Mouse (Mus musculus): Measurements from ENCODE around the gene Grb2. TPM values are rescaled to one million over a fixed set of nuclear protein-coding genes. Genes with fewer than 3 reads are reported as not detected.
"Not testable (repeated sequence)": the region's sequence is repeated elsewhere in the genome, so short reads cannot be mapped to it uniquely, and the experiment has no call there.

Gene Grb2
- total RNA-seq, 4 experiments from 2014 or later, result 60.8 to 77.6 (median 67.7) TPM

DNA sequence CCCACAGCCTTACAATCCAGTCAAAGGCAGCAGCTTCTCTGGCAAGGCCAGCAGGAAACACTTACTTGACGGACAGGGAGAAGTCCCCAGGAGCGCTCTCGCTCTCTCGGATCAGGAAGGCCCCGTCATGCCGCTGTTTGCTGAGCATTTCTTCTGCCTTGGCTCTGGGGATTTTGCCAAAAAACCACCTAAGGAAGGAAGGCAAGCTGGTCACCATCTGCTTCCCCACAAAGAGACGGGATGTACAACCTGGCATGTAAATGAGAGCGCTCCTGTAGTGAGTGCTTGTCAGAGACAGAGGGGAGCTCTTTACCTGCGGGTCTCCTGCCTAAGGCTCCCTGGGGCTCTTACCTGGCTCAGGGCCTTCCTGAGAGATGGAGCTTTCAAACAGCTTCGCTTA is 58.7 kb downstream of the Grb2 start:
- no peak for DNase-seq (ENCODE audit: low spot score in 2 of 2)

DNA sequence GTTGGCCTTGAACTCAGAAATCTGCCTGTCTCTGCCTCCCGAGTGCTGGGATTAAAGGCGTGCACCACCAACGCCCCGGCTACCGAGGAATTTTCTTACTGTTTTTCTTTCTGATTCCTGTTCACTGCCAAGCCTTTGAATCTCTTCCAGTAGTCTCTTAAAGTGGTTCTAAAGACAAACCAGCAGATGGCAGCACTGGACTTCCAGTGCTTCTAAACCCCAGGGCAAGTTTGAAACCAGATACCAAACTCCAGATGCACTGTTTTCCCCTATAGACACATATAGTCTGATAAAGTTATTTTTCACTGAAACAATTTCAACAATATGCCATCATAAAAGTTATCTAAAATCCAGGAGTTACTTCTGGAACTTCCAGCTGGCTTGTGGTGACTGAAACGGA is 60.9 kb downstream of the Grb2 start:
- DNase-seq (ENCODE audit: low spot score in 2 of 2), result no peak

DNA sequence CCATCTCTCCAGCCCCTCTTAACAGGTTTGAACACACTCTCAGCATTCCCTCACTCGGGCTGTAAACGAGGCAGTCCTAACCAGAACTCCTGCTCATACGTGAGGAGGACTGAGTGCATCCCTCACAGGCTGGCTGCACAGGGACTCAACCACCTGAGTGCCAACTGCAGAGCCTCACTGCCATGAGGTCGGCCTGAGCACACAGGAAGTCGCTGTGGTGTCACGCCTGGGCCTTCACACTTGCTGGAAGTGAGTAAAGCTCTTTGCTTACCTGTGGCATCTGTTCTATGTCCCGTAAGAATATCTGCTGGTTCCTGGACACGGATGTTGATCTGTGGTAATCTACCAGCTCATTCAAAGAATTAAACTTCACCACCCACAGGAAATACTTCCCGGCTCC is 62.0 kb downstream of the Grb2 start:
- no peak for DNase-seq (ENCODE audit: low spot score in 2 of 2)

DNA sequence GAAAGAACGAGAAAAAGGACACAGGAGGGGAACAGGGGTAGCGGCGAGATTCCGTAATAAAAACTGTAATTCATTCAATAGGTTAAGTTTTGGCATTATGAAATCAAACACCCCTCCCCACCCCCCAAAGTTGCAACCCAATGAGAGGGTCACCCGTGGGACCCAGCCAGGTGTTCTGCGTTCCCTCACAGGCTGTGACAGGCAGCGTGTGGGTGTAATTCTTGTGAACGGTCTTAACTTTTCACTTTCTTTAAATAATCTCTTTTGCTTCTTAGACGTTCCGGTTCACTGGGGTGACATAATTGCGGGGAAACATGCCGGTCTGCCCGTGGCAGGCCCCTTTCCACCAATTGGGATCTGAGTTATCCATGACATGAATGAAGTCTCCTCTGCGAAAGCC is 62.9 kb downstream of the Grb2 start:
- DNase-seq (ENCODE audit: low spot score in 2 of 2), result not testable (repeated sequence)

DNA sequence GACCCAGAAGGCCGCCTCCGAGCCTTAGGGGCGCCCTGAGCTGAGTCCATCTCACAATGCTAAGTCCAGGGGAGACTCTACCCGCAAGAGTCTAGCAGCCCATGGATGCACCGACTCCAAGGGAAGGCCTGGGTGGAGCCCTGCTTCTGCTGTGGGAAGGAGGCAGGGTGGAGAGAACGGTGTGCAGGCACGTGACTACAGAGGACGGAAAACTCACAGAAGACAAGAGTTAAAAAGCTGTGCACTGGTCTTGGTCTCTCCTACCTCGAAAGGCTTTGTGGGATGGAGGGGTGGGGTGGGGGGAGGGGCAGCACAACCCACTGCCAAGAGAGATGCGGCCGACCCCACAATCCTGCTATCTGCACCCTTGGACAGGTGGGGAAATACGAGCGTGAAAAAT is 64.1 kb downstream of the Grb2 start:
- no peak for DNase-seq (ENCODE audit: low spot score in 2 of 2)

DNA sequence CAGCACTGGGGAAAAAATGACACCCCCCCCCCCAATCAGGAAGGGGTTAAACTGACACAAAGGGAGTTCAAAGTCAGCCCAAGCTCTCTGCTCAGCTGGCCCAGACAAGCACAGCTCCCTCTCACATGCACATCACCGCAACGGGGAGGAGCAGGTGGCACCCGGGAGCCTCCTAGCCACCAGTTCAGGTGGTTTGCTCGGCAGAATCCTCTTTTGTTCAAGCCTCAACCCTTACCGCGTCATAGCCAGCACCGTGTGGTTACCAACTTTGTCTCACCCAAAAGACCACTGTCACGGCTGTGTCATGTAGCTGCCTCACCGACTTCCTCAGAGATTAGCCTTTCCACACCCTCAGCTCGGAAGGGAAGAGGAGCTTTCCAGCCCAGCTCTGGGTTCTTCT is 65.1 kb downstream of the Grb2 start:
- DNase-seq (ENCODE audit: low spot score in 2 of 2), result no peak

DNA sequence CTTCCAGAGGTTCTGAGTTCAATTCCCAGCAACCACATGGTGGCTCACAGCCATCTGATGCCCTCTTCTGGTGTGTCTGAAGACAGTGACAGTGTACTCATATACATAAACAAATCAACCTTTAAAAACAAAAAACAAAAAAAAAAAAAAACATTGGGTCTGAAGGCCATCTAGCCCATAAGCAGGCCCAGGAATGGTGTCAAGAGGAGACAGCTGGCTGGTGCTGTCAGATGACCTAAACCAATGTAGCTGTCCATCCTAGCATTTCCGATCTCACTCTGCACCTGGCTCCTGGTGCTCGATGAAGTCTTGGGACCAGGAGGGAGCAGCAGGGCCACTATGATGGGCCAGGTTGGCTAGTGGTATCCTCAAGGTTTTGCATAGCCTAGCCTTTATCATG is 65.7 kb downstream of the Grb2 start:
- DNase-seq (ENCODE audit: low spot score in 2 of 2), result no peak

DNA sequence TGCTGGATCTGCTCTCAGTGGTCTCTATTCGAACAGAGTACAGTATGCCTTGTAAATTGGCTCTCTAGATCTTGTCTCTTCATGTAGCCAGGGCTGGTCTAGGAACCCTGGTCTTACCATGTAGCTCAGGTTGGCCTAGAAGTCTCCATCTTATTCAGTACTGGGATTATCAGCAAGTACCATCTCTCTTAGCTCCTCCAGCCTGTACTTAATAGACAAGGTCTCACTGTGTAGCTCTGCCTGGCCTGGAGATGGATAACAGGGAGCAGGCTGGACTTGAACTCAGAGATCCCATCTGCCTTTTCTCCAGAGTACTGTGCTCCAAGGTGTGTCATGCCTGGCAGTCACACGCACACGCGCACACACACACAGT is 66.7 kb downstream of the Grb2 start:
- no peak for DNase-seq (ENCODE audit: low spot score in 2 of 2)

DNA sequence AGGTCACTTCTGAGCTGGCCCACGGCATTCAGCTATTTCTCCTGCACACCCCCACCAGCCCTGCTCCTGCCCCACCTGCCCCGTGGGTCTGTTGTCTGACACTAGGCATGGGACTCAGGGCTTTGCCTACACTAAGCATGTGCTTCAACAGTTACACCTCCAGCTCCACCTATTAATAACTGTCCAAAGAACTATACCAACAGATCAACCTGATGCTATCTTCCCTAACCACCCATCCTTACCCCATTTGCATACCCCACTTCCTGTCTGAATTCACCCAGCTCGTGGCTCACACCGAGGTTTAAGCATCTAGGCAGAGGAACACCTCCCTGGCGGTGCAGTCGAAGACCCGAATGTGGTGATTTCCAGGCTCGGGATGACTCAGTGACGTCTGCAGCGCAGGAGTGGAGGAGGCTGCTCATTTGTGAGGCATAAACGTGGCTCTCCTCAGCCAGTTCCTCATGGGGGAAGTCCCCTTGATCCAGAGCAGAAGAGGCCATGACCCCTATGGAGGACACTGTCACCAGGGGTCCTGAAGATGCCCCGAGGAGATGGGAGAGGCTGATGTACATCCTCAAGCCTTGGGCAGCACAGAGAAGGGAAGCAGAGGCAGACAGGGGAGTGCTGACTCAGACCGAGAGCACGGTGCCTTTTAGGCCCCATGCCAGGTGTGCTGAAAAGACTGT is 67.3 kb downstream of the Grb2 start:
- DNase-seq (ENCODE audit: low spot score in 2 of 2), result no peak

DNA sequence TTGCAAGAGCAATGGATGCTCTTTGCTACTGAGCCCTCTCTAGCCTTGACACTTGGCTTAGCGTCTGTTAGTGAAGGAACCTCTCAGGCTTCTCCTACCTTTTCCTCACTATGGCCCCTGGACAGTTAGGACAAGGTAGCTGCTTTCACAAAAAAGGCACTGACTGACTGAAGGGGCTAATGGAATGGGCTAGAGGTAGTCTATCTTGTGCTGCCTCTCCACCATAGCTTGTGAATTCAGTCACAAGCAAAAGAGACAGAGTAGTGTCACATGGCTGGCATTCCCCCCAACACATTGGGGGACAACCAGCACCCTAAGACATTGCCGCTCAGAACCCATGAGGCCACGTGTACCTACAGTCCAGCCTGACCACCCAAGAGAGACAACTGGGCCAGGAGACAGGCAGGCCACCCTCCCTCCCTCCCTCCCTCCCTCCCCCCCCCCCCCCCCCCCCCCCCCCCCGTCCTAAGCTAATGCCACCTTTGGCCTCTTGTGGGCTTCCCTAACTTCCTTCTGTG is 68.0 kb downstream of the Grb2 start:
- no peak for DNase-seq (ENCODE audit: low spot score in 2 of 2)

DNA sequence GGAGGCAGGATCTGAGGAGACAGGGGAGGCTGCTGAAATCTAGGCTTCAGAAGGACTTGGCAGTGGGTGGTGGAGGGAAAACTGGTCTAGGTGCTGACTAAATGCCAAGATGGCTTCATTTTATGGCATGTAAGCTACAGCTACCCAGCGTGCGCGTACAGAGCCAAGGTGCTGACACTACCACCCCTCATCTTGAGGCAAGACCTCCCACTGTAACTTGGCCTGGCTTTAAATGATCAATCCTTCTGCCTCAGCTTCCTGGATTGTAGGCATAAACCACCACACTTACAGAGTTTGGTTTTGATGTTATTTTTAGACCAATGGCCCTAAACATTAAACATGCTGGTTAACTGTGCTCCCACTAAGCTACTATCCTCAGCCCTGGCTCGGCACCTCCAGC is 68.9 kb downstream of the Grb2 start:
- DNase-seq (ENCODE audit: low spot score in 2 of 2), result no peak

DNA sequence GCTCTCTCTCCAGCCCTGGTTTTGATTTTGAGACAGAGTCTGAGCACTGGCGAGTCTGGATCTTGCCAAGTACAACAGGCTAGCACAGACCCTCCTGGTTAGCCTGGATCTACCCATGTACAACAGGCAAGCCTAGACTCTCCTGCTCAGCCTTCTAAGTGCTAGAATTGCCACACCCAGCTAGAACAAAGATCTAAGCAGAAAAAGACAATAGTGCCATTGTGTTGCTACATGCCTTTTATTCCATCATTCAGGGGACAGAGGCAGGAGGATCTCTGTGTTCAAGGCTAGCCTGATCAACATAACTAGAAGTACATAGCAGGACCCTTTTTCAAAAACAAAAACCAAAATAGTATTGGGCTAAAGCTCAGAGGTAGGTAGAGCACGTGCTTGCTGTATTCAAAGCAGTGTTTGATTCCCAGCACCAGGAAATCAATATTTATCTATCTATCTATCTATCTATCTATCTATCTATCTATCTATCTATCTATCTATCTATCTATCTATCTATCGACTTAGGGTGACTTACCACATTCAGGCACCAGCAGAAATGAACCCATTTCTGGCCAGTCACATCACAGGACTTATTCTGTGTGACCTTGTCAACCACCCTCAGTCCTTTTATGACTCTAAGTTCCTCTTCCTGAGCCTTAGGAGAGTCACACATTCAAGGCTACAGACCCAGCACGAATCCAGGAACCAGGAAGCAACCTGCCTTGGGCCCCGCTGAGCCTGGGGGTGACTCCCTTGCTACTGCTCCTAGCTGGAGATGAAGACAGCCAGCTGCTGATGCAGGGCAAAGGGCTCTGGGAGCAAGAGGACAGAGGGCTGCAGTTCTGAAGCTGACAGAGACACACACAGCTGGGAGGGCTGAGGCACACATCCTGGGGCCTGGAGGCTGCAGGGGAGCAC is 69.6 kb downstream of the Grb2 start:
- no peak for DNase-seq (ENCODE audit: low spot score in 2 of 2)

DNA sequence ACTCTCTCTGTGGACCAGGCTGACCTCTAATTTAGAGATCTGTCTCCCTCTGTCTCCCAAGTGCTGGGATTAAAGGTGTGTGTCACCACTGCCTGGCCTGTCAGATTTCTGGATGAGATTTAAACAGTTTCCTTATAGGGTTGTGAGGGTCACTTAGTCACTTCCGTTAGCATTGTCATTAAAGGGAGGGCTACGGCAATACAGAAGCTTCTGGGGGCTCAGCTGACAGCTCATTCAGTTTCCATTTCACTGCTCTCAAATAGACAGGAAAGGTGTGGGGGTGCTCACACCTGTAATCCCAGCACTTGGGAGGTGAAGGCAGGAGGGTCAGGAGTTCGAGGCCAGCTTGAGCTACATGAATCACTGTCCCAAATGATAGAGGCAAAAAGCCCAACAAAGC is 71.4 kb downstream of the Grb2 start:
- DNase-seq (ENCODE audit: low spot score in 2 of 2), result no peak

DNA sequence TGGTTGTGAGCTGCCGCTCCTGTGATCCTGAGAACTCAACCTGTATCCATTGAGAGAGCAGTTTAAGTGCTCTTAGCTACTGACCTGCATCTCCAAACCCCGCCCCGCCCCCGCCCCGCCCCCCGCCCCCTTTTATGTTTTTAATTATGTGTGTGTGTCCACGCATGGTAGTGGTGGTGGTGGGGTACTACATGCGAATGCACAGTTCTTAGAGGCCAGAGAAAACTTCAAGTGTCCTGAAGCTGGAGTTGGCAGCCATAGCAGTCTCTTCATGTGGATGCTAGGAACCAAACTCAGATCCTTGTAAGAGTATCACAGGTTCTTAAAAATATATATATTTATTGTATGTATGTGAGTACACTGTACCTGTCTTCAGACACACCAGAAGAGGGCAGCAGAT is 72.9 kb downstream of the Grb2 start:
- DNase-seq (ENCODE audit: low spot score in 2 of 2), result no peak

DNA sequence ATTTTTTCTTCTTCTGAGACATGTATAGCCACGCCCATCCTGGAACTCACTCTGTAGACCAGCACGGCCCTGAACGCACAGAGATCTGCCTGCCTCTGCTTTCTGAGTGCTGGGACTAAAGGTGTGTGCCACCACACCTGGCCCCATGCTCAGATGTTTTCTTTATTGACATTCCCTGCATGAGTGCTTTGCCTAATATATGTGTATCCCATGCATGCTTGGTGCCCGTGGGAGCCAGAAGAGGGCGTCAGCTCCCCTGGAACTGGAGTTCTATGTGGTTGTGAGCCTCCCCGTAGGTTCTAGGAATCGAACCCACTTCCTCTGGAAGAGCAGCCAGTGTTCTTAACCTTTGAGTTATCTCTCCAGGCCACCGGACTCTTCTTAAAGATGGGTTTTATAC is 73.4 kb downstream of the Grb2 start:
- DNase-seq (ENCODE audit: low spot score in 2 of 2), result no peak

DNA sequence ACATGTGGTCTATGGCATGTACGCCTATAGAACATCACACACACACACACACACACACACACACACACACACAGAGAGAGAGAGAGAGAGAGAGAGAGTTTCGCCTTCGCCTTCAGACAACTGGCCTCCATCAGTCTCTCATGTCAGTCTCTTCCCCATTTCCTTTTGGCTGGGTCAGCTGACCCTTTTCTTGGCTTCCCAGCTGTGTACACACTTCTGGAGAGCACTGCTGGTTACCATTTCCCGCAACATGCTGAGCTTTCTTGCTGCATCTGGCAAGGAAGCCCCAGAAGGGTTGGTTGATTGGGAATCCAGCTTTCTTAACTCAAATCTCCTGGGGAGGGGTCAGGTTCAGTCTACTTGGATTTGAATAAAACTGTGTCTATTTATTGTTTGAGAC is 74.3 kb downstream of the Grb2 start:
- no peak for DNase-seq (ENCODE audit: low spot score in 2 of 2)

DNA sequence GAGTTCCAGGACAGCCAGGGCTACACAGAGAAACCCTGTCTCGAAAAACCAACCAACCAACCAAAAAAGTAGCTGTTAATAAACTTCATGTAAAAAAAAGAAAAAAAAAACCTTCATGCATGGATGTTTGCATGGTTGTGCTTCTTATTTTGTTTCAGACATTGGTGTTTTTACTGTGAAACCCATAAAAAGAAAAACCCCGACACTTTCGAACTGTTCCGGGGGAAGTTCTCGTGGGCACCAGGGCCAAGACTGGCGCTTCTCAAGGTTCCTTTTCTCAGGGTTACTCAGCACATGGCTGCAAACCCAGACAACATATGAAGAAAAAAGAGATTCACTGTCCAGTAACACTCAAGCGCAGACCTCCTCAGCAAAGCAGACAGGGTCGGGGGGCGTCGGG is 75.5 kb downstream of the Grb2 start:
- no peak for DNase-seq (ENCODE audit: low spot score in 2 of 2)

DNA sequence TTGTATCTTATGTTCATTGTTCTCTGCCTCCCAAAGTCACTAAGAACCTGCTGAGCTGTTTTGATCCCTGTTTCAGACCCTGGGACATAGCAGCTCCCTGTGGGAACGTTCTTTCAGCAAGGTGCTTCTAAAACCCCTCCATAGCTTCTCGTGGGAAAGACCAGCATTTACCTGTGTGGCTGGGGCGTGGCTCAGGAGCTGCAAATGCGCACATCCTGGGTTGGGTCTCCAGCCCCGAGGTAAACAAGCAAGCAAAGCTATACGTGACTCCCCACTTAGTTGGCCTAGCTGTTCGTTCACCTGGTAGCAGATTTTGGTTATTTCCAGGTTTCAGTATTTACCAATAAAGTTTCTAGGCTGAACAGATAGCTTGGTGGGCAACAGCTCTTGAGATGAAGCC is 76.2 kb downstream of the Grb2 start:
- no peak for DNase-seq (ENCODE audit: low spot score in 2 of 2)

DNA sequence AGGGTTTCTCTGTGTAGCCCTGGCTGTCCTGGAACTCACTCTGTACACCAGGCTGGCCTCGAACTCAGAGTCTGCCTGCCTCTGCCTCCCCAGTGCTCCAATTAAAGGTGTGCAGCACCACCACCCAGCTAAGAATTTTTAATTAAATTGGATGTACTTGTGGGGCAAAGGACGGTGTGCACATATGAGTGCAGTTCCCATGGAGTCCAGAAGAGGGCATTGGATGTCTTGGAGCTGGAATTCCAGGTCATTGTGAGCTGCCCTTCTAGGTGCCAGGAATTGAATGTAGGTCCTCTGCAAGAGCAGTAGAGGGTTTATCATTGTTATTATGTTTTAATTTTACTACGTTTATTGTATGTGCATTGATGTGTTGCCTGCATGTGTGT is 76.9 kb downstream of the Grb2 start:
- DNase-seq (ENCODE audit: low spot score in 2 of 2), result no peak

DNA sequence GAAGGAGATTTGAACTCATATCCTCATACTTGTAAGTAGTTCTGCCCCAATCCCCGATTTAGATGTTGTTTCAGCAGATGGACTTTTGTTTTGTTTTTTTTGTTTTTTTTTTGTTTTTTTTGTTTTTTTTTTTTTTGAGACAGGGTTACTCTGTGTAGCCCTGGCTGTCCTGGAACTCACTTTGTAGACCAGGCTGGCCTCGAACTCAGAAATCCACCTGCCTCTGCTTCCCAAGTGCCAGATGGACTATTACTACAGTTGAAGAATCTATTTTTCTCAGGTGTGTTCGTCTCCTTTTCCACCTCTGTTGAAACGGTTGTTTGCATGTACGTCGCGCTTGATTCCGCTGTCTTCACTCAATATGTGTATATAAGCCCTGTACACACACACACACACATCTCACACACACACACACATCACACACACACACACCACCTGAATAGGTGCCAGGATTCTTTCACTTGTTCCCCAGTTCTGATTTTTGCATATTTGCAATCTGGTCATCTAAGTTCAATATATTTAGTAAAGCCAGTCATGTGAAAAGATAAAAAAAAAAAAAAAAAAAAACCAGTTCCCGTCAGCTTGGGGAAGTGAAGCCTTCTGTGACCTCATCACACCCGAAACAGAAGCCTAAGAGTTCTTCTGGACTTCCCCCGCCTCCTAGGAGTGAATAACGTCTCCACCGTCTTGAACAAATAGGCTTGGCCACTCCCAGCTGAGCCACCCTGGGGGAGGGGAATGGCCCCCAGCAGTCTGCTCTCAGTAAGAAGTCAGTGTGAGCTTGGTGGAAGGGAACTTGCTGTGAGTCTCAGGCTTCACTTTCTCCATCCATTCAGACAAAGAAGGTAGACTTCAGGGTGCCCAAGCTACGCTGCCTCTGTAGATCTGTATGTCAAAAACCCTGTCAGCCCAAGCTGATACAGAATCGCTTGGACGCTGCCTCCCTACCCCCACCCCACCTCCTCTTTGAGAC is 77.6 kb downstream of the Grb2 start:
- no peak for DNase-seq (ENCODE audit: low spot score in 2 of 2)

DNA sequence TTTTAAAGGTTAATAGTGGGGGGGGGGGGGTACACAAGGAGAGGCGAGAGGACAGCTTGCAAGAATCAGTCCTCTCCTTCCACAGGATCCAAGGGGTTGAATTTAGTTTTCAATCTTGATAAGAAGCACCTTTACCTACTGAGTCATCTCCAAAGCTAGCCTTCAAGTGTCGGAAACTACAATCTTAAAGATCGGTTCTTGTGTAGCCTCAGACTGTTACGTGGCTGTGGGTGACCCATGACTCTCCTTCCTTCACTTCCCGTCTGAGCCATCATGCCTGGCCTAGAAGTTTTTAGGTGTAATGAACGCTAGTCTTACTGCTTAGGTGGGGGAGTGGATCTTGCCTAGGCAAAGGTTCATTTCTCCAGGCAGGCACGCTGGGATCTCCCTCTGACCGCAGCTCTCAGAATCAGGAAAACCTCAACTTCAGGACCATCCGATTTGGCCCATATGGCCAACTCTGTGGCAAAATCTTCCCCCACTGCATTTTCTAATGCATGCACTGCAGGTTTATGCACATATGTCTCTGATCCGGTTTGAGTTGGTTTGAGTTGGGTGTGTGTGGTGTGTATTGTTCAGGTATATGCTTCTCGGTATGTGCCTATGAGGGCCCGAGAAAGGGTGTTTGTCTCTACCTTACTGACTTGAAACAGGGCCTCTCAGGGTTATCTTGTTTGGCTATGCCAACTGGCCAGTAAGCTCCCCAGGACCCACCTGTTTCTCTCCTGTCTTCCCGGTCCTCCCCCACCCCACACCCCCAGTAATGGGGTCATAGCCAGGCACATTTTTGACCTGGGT is 78.5 kb downstream of the Grb2 start:
- no peak for DNase-seq (ENCODE audit: low spot score in 2 of 2)
